Mouse (Mus musculus) cerebellum, postnatal 4 days (tissue): ENCODE results near the gene Tnnc2.

Source experiments
- DNase-seq, 2 experiments: peaks; one replicate each; pipeline ENCODE4 v3.0.0; 2022; ENCODE audit warnings: low spot score in 2 of 2, mixed read lengths in 1 of 2

Gene Tnnc2

DNA sequence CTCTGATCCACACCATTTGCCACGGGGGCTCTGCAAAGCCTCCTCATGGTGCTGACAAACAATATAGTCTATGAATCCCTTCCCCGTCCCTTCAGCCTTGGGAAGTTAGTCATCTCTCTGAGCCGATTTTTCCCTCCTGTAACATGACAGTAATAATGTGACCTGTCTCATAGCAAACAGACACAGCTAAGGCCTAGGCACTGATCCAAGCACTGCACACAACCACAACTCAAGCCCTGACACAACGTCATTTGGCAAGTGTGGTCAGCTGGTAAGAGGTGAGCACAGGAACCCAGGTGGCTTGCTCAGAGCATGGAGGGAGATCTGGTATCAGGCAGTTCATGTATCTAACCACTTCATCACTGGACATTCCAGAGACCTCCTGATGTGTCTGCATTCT is 16.1 kb upstream of the Tnnc2 start:
- DNase-seq: no peak

DNA sequence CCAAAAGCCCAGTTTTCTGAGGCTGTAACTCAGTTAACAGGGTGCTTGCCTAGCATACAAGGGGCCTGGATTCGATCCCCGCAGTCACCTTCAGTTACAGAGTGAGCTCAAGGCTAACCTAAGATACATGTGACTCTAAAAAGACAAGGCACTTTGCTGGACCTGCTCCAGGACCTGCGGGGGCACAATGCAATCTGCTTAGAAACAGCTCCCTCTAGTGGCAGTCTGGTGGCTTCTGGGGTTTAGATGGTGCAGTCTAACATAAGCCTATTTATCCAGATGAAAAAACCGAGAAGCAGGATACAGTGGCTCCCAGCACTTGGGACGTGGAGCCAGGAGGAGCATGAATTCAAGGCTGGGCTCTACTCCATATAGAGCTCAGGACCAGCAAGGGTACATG is 14.5 kb upstream of the Tnnc2 start:
- DNase-seq: peak; percentile 54 to 84

DNA sequence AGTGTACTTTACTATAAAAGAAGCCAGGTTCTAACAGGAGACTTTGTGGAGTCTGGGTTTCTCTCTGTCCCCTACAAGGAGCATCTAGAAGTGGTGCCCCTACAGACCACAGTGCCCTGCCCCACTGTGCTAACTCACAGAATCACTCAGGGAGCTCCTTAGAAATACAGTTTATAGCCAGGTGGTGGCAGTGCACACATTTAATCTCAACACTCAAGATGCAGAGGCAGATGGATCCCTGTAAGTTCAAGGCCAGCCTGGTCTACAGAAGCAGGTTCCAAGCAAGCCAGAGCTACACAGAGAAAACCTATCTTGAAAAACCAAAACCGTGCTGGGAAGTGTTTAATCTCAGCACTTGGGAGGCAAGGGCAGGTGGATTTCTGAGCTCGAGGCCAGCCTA is 14.0 kb upstream of the Tnnc2 start:
- DNase-seq: no peak

DNA sequence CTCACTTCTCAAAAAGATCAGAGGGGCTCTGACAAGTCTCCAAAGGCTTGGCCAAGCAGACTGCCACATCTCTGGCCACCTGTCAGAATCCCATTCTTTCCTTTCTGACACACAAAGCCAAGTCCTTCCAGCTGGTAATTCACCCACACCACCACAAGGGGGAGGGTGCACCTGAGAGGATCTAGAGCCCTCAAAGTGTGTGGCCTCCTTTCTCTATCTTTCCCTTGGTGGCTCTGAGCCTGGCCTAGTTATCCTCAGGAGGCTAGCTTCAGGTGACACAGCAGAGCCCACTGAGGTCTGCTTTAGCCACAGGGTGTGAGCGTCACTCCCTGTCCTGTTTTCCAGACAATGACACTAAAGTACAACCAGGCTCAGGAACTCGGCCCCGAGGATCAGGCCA is 13.5 kb upstream of the Tnnc2 start:
- DNase-seq: peak in 1 of 2 experiments; percentile 56

DNA sequence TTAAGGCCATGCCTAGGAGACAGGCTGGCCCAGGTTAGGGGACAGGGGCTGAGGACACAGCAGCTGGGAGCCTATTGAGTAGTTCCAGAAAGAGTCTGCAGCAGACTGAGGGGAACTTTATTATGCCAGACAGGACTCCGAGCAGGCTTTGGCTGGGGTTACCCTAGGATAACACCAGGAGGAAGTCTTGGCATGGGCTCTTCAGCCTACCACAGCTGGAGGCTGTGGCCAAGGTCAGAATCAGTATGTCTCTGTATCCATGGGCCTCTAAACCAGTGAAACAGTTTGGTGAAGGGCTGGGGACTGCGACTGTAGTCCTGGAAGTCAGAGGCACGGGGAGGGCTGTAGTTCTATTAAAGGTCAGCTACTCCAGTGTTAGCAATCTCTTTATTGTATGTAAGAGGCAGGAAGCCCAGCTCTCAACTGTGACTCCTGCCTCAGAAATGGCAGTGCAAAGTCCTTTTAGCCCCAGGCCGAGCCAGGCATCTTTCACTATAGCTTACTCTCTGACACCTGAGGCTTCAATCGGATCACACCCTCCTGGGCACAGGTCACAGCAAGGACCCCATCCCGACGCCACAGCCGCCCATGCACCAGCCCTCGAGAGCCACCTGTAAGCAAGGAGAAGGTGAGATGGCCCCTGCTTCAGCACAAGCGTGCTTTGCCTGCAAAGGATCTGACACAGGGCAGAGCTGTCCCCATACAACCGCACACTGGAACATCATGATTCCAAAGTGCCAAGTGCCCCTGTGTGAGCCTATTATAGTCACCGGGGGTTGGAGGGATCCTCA is 12.8 kb upstream of the Tnnc2 start:
- no peak for DNase-seq

DNA sequence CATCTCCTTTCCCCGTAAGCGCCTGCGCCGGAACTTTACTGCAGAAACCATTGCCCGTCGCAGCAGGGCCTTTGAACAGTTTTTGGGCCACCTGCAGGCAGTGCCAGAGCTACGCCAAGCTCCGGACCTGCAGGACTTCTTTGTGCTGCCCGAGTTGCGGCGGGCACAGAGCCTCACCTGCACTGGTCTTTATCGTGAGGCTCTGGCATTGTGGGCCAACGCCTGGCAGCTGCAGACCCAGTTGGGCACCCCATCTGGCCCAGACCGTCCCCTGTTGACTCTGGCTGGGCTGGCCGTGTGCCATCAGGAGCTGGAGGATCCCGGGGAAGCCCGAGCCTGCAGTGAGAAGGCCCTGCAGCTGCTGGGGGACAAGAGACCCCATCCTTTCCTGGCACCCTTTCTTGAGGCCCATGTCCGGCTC is 12.1 kb upstream of the Tnnc2 start:
- no peak for DNase-seq

DNA sequence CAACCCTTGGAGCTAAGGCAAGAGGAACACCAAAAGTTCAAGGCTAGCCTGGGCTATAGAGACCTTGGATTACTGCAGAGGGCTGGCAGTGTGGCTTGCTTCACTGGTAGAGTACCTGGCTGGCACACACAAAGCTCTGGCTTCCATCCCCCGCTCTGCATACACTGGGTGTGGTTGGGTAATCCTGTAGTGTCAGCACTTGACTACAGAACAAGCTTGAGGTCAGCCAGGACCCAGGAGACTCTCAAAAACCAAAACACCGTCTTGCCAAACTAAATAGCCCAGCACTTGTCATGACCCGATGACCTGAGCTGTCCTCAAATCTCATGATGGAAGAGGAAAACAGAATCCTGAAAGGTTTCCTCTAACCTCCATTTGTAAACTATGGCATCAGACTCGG is 10.7 kb upstream of the Tnnc2 start:
- DNase-seq: no peak

DNA sequence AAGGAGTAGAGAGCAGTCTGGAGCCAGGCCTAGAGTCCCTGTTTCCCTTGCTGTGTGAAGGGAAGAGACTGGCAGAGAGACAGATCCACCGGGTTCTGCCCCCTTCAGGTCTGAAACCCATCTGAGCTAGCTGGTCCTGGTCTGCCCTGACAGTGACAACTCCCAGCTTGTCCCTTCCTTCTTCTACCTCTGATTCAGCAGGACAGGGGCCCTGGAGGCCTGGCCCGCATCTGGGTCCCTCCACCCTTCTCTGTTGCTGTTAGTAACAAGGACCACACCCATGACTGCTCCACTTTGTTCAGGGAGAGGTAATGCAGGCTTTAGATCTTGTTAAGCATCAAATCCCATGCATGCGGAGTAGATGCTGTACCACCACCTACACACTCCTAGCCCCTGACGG is 8.6 kb upstream of the Tnnc2 start:
- no peak for DNase-seq

DNA sequence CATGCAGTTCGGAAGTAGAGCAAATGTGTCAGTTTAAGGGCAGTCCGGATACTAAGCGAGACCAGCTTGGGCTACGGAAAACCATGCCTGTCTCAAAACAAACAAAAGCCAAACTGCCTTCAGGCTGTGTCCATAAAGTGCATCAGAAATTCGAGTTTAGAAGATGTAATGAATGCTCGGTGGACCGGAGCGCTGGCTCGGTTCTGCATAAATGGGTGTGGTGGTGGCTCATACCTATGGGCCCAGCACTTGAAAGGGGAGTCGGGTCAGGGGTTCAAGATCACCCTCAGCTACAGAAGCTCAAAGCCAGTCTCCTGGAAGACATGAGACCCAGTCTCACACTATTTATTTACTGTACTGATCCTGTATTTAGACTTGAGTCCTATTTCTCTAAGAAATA is 8.0 kb upstream of the Tnnc2 start:
- no peak for DNase-seq

DNA sequence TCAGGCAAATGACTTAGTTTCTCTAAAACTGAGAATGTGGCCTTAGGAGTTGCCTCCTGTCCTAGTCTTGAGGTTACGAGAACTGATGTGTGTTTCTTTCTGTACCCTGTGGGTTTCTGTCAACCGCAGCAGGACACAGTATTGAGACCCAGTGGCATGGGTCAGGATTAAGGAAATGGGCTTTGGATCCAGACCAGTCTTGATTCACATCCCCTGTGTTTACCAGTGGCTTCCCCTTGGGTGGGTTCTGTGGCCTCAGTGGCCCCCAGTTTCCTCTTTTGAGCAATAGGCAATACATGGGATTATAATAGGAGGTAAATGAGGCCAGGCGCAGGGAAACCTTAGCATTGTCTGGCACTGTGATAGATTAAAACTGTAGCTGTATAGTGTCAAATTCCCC is 7.3 kb upstream of the Tnnc2 start:
- no peak for DNase-seq

DNA sequence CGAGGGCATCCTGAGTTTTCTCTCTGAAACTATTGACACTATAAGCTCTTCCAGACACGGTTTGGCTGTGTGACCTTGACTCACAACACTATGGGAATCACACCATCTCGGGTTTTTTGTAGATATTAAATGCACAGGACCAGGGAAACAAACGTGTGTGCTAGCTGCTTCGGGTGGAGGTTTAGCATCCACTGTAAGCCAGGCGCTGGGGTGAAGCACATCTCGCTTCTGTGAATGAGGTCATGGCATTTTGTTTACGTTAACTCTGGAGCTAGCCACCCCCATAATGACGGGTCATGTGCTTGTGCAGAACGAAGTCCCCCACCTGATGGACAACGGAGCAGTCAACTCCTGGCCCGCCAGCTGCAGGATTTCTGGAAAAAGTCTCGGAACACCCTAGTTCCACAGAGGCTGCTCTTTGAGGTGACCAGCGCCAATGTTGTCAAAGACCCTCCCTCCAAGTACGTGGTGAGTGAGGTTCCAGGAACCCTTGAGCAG is 6.7 kb upstream of the Tnnc2 start:
- no peak for DNase-seq

DNA sequence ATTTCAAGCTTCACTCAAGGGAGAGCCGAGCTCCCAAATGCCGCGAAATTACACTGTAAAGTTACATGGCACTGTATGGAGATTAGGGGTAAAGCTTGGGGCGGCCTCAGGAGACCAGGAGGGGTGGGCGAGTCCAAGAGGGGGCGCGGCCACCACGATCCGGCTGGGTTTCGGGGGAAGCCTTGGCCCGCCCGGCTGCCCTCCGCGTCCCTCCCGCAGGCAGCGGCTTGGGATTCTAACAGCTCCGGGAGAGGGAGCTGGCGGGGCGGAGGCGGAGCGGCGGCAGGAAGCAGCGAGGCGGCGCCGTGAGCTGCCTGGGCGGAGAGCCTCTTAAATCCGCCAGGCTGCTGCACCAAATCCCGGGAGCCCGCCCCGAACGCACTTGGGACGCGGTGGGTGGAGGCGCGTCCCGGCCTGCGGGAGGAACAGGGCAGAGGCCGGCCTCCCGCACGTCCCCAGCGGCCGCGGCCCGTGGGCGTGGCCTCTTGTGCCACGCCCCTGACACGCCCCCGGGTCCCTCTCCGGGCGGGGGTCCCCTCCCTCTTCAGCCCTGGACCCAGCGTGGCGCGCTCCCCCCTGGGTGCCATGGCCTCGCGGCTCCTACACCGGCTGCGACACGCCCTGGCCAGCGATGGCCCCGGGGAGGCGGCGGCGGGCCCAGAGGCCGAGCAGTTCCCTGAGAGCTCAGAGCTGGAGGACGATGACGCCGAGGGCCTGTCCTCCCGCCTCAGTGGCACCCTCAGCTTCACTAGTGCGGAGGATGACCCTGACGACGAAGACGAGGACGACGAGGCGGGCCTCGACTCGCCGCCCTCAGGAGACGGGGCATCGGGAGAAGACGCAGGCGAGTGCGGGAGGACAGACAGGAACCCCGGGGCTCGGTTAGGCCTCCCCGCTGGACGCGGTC is 6.0 kb upstream of the Tnnc2 start, which contains the start of gene Snx21:
TSS of gene Snx21 (plus strand) at position 343 of the 907 bp plus-strand sequence.
- DNase-seq: peak; percentile 57 to 78

DNA sequence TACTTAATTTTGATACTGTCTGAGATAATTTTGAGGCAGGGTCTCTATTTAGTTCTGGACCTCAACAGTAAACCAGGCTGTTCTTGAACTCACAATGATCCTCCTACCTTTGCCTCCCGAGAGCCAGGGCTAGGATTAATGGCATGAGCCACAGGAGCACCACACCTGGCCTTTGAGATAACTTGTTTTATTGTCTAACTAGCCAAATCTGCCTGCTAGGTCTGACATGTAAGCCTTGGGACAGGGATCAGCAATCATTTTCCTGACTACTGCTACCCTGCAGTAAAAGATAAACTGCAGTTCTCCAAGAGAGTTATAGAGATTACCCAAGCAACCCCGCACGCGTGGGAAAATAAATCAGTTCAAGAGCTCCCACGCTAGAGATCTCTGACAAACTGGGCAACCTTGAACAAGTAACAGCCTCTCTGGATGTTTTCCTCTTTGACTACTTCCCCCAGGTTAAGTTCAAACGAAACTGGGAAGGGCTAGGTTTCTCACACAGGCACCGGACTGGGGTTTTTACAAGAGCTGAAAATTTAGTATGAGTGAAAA is 5.2 kb upstream of the Tnnc2 start:
- no peak for DNase-seq

DNA sequence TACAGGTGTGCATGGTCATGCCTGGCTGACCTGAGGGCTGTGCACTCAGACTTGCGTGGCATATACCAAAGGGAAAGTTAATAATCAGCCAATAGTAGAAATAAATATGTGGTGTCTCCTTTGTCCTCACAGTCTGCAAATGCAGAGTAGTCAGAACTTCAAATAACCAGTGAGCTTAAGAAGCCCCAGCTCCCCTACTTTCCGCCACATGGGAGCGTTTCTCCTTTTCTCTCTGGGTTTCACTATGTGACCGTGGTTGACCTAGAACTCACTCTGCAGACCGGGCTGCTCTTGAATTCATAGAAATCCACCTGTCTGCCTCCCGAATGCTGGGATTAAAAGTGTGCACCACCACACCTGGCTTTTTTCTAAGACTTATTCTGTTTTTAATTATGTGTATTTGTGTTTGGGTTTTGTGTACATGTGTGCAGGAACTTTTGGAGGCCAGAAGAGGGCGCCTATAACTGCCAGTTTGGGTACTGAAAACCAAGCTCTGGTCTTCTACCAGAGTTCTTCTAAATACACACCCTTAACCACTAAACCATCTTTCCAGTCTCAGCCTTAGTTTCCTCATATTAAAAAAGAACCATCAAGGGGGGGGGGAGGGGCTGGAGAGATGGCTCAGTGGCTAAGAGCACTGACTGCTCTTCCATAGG is 4.3 kb upstream of the Tnnc2 start:
- no peak for DNase-seq

DNA sequence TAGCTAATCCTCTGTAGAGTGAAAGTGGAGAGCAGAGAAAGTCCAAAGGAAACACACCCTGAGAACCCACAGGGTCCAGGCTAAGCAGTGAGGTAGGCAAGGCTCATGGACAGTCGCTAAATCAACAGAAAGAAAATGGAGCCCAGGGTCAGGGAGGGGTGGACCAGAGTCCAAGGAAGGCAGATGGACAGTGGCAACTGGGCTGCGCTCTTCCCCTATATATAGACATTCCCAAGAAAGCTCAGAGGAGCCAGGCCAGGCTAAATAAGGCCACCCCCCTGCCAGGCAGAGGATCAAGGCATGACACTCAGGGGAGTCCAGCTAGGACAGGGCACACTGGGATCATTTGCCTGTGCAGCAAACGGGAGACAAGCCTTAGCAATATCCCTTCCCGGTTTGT is 2.1 kb upstream of the Tnnc2 start:
- DNase-seq: no peak

DNA sequence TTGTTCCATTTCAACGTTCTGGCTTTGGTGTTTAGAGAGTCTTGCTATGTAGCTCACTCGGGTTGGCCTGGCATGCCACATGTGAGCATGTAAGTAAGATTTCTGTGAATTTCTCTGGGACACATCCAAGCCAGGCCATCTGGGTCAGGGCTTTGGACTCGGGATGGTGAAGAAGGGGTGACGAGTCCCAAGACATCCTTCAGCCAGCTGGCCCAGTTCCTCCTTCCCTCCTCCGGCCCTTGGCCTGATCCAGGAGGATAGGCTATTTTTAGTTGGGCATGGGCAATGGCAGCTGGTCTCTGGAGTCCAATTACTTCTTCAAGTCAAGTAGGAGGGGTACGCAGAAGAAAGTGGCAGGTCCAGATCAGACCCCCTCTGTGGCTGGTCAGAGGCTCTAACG is 958 bp downstream of the Tnnc2 start:
- no peak for DNase-seq

DNA sequence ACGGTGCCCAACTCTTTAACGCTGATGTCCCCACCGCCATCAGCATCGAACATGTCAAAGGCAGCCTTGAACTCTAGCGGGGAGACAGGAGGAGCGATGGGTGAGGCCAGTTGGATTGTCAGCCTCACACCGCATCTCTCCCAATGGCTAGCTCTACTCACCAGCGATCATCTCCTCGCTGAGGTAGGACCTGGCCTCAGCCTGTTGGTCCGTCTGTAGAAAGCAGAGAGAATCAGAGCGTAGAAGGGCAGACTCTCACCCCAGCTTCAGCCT is 1.8 kb downstream of the Tnnc2 start:
- no peak for DNase-seq

DNA sequence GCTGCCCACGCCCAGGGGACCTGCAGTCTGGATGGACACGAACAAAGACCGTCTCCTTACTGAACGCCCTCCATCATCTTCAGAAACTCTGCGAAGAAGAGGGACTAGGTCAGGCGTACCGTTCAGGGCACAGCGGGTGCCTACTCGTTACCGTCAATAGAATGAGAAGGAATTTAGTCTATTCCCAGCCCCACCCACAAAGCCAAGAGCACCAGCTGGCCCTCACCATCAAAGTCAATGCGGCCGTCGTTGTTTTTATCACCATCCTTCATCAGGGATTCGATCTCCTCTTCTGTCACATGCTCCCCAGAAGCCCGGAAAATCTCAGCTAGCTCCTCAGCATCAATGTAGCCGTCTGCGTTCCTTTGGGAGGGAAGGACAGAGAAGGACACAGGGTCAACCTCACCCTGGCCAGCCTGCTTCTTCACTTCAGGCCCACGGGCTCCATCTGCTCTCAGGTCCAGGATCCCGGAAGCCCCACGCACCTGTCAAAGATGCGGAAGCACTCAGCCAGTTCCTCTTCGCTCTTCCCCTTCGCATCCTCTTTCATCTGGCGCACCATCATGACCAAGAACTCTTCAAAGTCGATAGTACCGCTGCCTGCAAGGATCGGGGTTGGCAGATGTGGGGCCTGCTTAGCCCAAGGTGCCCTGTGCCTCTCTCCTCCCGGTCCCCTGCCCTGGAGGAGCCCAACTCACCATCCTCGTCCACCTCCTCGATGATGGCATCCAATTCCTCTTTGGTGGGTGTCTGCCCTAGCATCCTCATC is 2.3 kb downstream of the Tnnc2 start:
- no peak for DNase-seq

DNA sequence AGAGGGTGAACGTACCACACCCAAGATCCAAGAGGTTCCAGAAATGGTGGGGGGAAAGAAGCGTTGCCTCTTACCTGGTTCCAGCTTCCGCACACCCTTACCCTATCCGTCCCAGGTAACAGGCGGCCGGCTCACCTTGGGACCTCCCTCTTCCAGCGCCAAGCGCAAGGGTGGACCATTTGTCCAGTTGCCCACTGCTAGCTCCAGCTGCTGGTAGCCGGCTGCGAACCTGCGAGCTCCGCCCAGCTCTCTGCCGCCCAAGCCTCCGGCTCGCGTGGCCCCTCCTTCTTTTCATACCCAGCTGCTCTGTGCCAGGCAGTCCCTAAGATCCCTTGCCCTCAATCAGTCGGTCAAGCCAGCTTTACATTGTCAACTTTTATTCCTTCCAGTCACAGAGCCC is 3.0 kb downstream of the Tnnc2 start:
- DNase-seq: no peak

DNA sequence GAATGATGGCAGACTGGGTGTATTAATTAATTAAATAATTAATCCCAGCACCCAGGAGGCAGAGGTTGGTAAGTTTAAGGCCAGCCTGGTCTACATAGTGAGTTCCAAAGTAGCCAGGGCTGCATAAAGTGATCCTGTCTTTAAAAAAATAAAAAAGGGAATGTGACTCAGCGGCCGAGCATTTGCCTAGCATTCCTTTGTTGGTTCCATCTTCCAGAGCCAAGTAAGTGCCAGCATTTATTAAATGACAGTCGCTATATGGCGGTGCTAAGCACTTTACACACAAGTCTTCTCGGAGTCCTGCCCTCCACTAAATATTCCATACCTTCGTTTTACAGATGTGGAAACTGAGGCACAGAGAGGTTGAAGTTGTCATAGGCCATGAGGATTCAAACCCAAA is 3.6 kb downstream of the Tnnc2 start:
- no peak for DNase-seq

DNA sequence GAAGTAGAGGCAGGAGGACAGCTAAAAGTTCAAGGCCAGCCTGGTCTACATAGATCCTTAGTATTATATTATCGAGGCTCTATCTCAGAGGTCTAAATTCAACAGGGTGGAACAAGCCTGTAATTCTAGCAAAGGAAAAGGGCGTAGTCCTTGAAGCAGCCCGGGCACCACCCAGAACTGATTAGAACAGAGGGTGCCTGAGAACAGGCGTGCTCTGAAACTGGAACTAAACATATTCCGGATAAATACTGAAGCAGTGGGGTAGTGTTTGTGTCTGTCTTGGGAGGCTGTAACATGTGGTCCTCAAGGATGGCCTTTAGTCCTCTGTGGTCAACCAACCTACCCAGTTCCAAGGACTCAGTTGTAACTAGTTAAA is 5.8 kb downstream of the Tnnc2 start:
- DNase-seq: no peak
